Mouse (Mus musculus) regulatory T cell (primary cell): ENCODE data around the gene Kbtbd4.

Source experiments
- in situ Hi-C: fragments of 300-600 bp; cut with MboI, MseI; formaldehyde crosslinking; loops from one replicate; pipeline ENCODE4 v1.15.1; 2025; ENCODE audit warnings: high pct_unique_total_duplicates

Kbtbd4 gene

DNA sequence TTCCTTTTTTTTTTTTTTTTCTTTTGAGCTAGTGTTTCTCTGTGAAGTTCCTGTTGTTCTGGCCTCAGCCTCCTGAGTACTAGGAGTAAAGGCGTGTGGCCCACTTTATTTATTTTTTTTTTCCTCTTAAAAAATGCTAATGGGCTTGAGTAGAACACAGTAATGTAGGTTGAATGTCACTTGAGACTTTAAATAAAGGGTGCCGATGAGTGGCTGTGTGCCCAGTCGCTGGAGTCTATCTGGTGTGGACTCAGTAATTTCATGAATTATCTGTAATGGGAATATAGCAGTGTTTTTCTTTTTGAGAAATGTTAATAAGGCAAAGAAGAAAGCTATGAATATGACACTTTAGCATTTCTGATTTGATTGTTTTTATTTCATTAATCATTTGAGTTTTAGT, 48.9 kb downstream of the Kbtbd4 start:
- in situ Hi-C loops, result no loop called here

GRCm38 (mm10) chr2:90956053-90956452, 51.5 kb downstream of the Kbtbd4 start:
- in situ Hi-C loops, result no loop called here

- in situ Hi-C loops, result no loop called here
Measured at GRCm38 (mm10) chr2:90958856-90959255, 54.3 kb downstream of the Kbtbd4 start.

- in situ Hi-C loops, result no loop called here
Measured at GRCm38 (mm10) chr2:90960012-90960411, 55.5 kb downstream of the Kbtbd4 start.
